Mouse (Mus musculus): ENCODE results near the gene Hmx1. TPM values are rescaled to one million over a fixed set of nuclear protein-coding genes. Genes with fewer than 3 reads are reported as not detected.
A peak's percentile ranks its signal among the peaks of the same experiment; 100 is the strongest.

Hmx1 gene
- total and polyA plus RNA-seq, 2 experiments: not detected

DNA sequence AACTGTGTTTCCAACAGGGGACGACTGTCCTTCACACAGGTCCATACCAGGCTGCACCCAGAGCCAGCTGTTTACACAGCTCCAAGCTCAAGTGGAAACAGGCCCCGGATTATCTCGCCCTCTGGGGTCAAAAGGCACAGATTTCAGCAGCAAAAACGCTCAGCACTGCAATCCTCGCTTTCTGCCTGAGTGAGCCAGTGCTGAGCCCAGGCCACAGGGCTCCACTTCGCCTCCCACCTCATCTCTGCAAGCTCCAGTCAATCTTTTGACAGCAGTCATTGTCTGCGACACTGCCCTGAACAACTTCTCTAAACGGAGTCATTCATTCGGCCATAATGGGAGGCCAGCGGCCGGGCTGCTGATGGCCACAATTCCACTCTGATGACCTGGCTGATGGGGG, 36.3 kb downstream of the Hmx1 start:
- 0 out of 2 replicates have a peak, but pooled peaks have one; percentile 21 for TF ChIP-seq CTCF (IDR thresholded peaks at IDR 0.05; ENCODE audit: low read depth, low read length)
- no peak for TF ChIP-seq POLR2A (IDR thresholded peaks at IDR 0.05; ENCODE audit: extremely low read depth, insufficient read depth, low read length)
- Histone ChIP-seq H3K4me1 (ENCODE audit: control insufficient read depth, insufficient read depth, low read length) (peaks cover 37% of the 10 kb centered on the region), H3K9ac (ENCODE audit: low read depth, low read length) (0 out of 2 replicates have a peak overlapping the region, but pooled peaks have one; percentile 6), H3K27ac (replicated peaks; ENCODE audit: insufficient read depth, low read depth, low read length) (peak overlapping the region; percentile 73), H3K79me2 (ENCODE audit: control insufficient read depth, insufficient read depth, low read length) (no peaks in the 10 kb centered on the region), H3K4me3 (ENCODE audit: insufficient read depth, low read depth, low read length) (no peak overlapping the region), H3K36me3 (ENCODE audit: control insufficient read depth, insufficient read depth, low read length) (no peaks in the 10 kb centered on the region), H3K27me3 (ENCODE audit: control insufficient read depth, insufficient read depth, low read length) (no peaks in the 10 kb centered on the region)
- DNase-seq (ENCODE audit: extremely low read depth, low read depth, low spot score): peak; percentile 95
- 14% methylated on average over 11 of the region's 11 CpGs for WGBS

DNA sequence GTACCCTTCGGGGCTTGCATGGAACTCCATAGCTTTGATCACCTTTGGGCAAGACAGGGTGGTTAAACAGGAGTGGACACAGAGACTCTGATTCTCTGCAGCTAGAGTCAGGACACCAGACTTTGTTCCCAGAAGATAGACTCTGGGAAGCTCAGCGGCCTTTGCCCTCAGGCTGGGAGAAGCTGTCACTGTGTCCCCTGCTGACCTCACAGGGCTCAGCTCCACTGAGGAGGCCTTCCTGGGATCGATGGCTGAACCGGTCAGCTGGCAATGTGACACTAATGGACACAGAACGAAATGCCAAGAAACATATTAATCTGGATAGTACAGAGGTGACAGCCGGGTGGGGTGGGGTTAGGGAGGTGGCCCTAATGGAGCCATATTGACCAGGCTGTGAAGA, 39.0 kb downstream of the Hmx1 start:
- H3K4me1 ChIP-seq (ENCODE audit: control insufficient read depth, insufficient read depth, low read length): peaks cover 36% of the 10 kb centered on the region
- peak overlapping the region; percentile 83 for H3K27ac ChIP-seq (replicated peaks; ENCODE audit: insufficient read depth, low read depth, low read length)
- peak; percentile 97 for DNase-seq (ENCODE audit: extremely low read depth, low read depth, low spot score)
- no peak overlapping the region for H3K9ac ChIP-seq (ENCODE audit: low read depth, low read length)
- no peaks in the 10 kb centered on the region for H3K27me3 ChIP-seq (ENCODE audit: control insufficient read depth, insufficient read depth, low read length)
- H3K36me3 ChIP-seq (ENCODE audit: control insufficient read depth, insufficient read depth, low read length): no peaks in the 10 kb centered on the region
- no peak overlapping the region for H3K4me3 ChIP-seq (ENCODE audit: insufficient read depth, low read depth, low read length)
- WGBS: 16% methylated on average over 6 of the region's 6 CpGs
- H3K79me2 ChIP-seq (ENCODE audit: control insufficient read depth, insufficient read depth, low read length): no peaks in the 10 kb centered on the region
- TF ChIP-seq CTCF (IDR thresholded peaks at IDR 0.05; ENCODE audit: low read depth, low read length): no peak
- TF ChIP-seq POLR2A (IDR thresholded peaks at IDR 0.05; ENCODE audit: extremely low read depth, insufficient read depth, low read length): no peak

DNA sequence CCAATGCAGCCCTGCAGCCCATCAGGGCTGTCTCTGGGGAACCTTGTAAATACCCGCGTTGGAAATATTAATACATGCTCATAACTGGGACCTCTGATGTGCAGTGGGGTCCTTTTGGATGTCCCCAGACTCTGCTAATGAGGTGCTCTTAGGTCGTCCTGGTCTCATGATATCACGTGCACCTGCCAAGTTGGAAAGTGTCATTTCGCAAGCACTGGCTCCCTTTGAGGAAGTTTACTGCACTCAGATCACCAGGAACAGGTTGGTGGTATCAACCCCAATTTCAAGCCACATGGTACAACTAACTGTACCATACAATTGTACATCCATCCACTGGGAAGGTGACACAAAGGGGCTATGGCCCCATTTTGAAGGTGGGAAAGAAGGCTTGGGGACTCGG, 39.5 kb downstream of the Hmx1 start:
- WGBS: 24% methylated on average over 6 of the region's 6 CpGs

DNA sequence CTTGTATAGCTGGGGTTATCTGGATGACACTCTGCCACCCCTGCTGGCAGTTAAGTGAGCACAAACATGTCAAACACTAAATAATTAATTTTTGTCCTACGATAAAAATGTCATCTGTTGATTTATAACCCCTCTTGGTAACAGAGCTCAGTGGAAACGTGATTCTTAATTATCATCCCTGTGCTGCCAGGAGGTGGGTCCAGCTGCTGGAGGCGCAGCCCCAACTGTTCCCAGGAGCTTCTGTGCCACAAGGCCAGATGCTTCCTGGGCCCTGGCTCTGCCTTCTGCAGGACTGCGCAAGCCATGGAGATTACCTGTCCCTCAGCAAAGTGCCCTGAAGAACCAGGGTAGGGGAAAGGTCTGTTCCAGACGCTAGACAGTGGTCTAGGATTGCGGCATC, 43.2 kb downstream of the Hmx1 start:
- Histone ChIP-seq H3K79me2 (ENCODE audit: control insufficient read depth, insufficient read depth, low read length) (no peaks in the 10 kb centered on the region), H3K27me3 (ENCODE audit: control insufficient read depth, insufficient read depth, low read length) (no peaks in the 10 kb centered on the region), H3K27ac (replicated peaks; ENCODE audit: insufficient read depth, low read depth, low read length) (no peak overlapping the region), H3K4me1 (ENCODE audit: control insufficient read depth, insufficient read depth, low read length) (peaks cover 15% of the 10 kb centered on the region), H3K36me3 (ENCODE audit: control insufficient read depth, insufficient read depth, low read length) (no peaks in the 10 kb centered on the region), H3K4me3 (ENCODE audit: insufficient read depth, low read depth, low read length) (no peak overlapping the region), H3K9ac (ENCODE audit: low read depth, low read length) (no peak overlapping the region)
- no peak for TF ChIP-seq CTCF (IDR thresholded peaks at IDR 0.05; ENCODE audit: low read depth, low read length)
- no peak for TF ChIP-seq POLR2A (IDR thresholded peaks at IDR 0.05; ENCODE audit: extremely low read depth, insufficient read depth, low read length)
- no peak for DNase-seq (ENCODE audit: extremely low read depth, low read depth, low spot score)
- 86% methylated on average over 6 of the region's 6 CpGs for WGBS

More for the DNA sequence above, 39.5 kb downstream of the Hmx1 start:
- Histone ChIP-seq H3K27me3 (ENCODE audit: control insufficient read depth, insufficient read depth, low read length) (no peaks in the 10 kb centered on the region), H3K4me1 (ENCODE audit: control insufficient read depth, insufficient read depth, low read length) (peaks cover 36% of the 10 kb centered on the region), H3K79me2 (ENCODE audit: control insufficient read depth, insufficient read depth, low read length) (no peaks in the 10 kb centered on the region), H3K4me3 (ENCODE audit: insufficient read depth, low read depth, low read length) (no peak overlapping the region), H3K27ac (replicated peaks; ENCODE audit: insufficient read depth, low read depth, low read length) (peak overlapping the region; percentile 83), H3K36me3 (ENCODE audit: control insufficient read depth, insufficient read depth, low read length) (no peaks in the 10 kb centered on the region), H3K9ac (ENCODE audit: low read depth, low read length) (no peak overlapping the region)
- peak; percentile 95 for DNase-seq (ENCODE audit: extremely low read depth, low read depth, low spot score)
- TF ChIP-seq CTCF (IDR thresholded peaks at IDR 0.05; ENCODE audit: low read depth, low read length): no peak
- TF ChIP-seq POLR2A (IDR thresholded peaks at IDR 0.05; ENCODE audit: extremely low read depth, insufficient read depth, low read length): no peak

DNA sequence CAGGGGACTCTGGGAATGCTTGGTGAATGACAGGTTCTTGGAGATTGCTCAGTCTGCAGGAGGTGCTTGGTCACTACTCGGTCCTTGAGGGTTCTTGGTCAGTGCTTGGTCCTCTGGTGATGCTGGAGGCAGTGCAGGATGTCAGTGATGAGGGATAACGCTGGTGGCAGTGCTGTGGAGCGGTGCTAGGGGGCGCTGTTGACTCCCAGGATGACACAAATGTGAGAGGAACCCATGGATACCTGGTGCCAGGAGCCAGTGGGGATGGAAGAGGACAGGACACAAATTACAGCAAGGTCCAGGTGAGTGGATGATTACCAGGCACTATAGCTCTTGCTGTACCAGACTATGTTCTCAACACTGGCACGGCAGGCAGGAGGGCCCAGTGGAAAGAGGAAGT, 45.1 kb downstream of the Hmx1 start:
- no peak overlapping the region for H3K4me3 ChIP-seq (ENCODE audit: insufficient read depth, low read depth, low read length)
- no peaks in the 10 kb centered on the region for H3K36me3 ChIP-seq (ENCODE audit: control insufficient read depth, insufficient read depth, low read length)
- 42% methylated on average over 5 of the region's 5 CpGs for WGBS
- H3K27ac ChIP-seq (replicated peaks; ENCODE audit: insufficient read depth, low read depth, low read length): no peak overlapping the region
- H3K9ac ChIP-seq (ENCODE audit: low read depth, low read length): no peak overlapping the region
- no peaks in the 10 kb centered on the region for H3K27me3 ChIP-seq (ENCODE audit: control insufficient read depth, insufficient read depth, low read length)
- peaks cover 3% of the 10 kb centered on the region; the same call in 1 of the 2 replicates for H3K4me1 ChIP-seq (ENCODE audit: control insufficient read depth, insufficient read depth, low read length)
- H3K79me2 ChIP-seq (ENCODE audit: control insufficient read depth, insufficient read depth, low read length): no peaks in the 10 kb centered on the region
- no peak for TF ChIP-seq POLR2A (IDR thresholded peaks at IDR 0.05; ENCODE audit: extremely low read depth, insufficient read depth, low read length)
- TF ChIP-seq CTCF (IDR thresholded peaks at IDR 0.05; ENCODE audit: low read depth, low read length): peak; percentile 57
- DNase-seq (ENCODE audit: extremely low read depth, low read depth, low spot score): no peak

DNA sequence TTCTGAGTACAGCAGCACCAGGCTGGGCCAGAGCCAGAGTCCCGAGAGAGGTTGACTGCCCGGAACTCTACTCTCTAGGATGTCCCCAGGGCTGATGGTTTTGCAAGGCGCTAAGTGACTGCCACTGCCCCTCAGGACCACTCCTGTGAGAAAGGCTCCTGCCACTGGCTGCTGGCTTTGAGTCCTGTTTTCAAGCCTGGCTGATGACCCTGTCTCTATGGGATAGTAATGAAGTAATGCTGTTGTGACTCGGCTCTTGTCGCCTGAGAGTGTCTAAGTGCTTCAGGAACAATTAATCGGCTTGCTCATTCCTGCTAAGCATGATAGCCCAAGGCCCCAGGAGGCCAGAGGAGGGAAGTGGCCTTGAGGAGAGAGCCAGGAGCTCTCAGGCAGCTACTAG, 45.8 kb downstream of the Hmx1 start:
- no peak for TF ChIP-seq CTCF (IDR thresholded peaks at IDR 0.05; ENCODE audit: low read depth, low read length)
- no peak for TF ChIP-seq POLR2A (IDR thresholded peaks at IDR 0.05; ENCODE audit: extremely low read depth, insufficient read depth, low read length)
- no peak overlapping the region for H3K4me3 ChIP-seq (ENCODE audit: insufficient read depth, low read depth, low read length)
- H3K79me2 ChIP-seq (ENCODE audit: control insufficient read depth, insufficient read depth, low read length): no peaks in the 10 kb centered on the region
- H3K27ac ChIP-seq (replicated peaks; ENCODE audit: insufficient read depth, low read depth, low read length): no peak overlapping the region
- H3K9ac ChIP-seq (ENCODE audit: low read depth, low read length): no peak overlapping the region
- no peak for DNase-seq (ENCODE audit: extremely low read depth, low read depth, low spot score)
- 75% methylated on average over 6 of the region's 6 CpGs for WGBS
- H3K36me3 ChIP-seq (ENCODE audit: control insufficient read depth, insufficient read depth, low read length): no peaks in the 10 kb centered on the region
- H3K27me3 ChIP-seq (ENCODE audit: control insufficient read depth, insufficient read depth, low read length): no peaks in the 10 kb centered on the region
- H3K4me1 ChIP-seq (ENCODE audit: control insufficient read depth, insufficient read depth, low read length): peaks cover 2% of the 10 kb centered on the region; the same call in 1 of the 2 replicates

Data from liver, adult 2 months (tissue).